Comparison of ENCODE assay signal across 14 mouse cellular contexts in genomic region chr16:23094136-23094535, GRCm38 (mm10). TPM values are rescaled to one million over a fixed set of nuclear protein-coding genes. Genes with fewer than 3 reads are reported as not detected.
"Had no signal": no experiment of that assay in that cellular context is flagged by ENCODE, and none has a peak within 500 bp of the region (broad histone marks: within the 10 kb centered on the region; RNA-seq: fewer than 3 reads in every experiment).

No protein-coding gene starts in this region.

- DNase-seq: kidney, postnatal 36 days; layer of hippocampus, postnatal 36 days; liver; lung, adult 18-20 months; lung, postnatal 10 days; lung, postnatal 36 days; midbrain, embryonic 14.5 days; thymus, adult 18-20 months; thymus, postnatal 36 days had no signal

RNA-seq across cellular contexts. Expression of gene Kng1, which starts 36.5 kb away (rescaled TPM):
- total RNA-seq: layer of hippocampus, adult 8-10 months; layer of hippocampus, postnatal 10 days; layer of hippocampus, postnatal 36 days; left cerebral cortex, adult 8-10 months; left cerebral cortex, postnatal 14 days; midbrain, postnatal 0 days had no signal

RNA-seq across cellular contexts. Expression of gene Adipoq, which starts 52.2 kb away (rescaled TPM):
- total RNA-seq: layer of hippocampus, adult 8-10 months; layer of hippocampus, postnatal 10 days; layer of hippocampus, postnatal 36 days; left cerebral cortex, adult 8-10 months; left cerebral cortex, postnatal 14 days; midbrain, postnatal 0 days had no signal
